Mouse (Mus musculus) spleen, postnatal 36 days (tissue): Measurements from ENCODE around the gene Spata18.

ENCODE experiments used
- DNase-seq, 2 experiments: peaks; one replicate each; pipeline ENCODE4 v3.0.0; 2022; ENCODE audit warnings: low spot score in 2 of 2, mixed read lengths in 1 of 2

Gene Spata18

GRCm38 (mm10) chr5:73651061-73651854, at the start of gene Spata18:
Spata18 (plus strand) TSS chr5:73651379.
- no peak for DNase-seq

- no peak for DNase-seq
Observed at GRCm38 (mm10) chr5:73602865-73603264, 48.3 kb upstream of the Spata18 start.

GRCm38 (mm10) chr5:73604542-73604941, 46.6 kb upstream of the Spata18 start:
- DNase-seq = no peak

- no peak for DNase-seq
Observed at GRCm38 (mm10) chr5:73604964-73605363, 46.2 kb upstream of the Spata18 start.

GRCm38 (mm10) chr5:73611071-73611470, 40.1 kb upstream of the Spata18 start:
- no peak for DNase-seq

- DNase-seq = no peak
Observed at GRCm38 (mm10) chr5:73613296-73613695, 37.9 kb upstream of the Spata18 start.

- DNase-seq = no peak
Observed at GRCm38 (mm10) chr5:73615211-73615610, 36.0 kb upstream of the Spata18 start.

GRCm38 (mm10) chr5:73618969-73619368, 32.2 kb upstream of the Spata18 start:
- no peak for DNase-seq

GRCm38 (mm10) chr5:73625505-73625904, 25.7 kb upstream of the Spata18 start:
- no peak for DNase-seq

GRCm38 (mm10) chr5:73626842-73627241, 24.3 kb upstream of the Spata18 start:
- no peak for DNase-seq

GRCm38 (mm10) chr5:73627559-73627958, 23.6 kb upstream of the Spata18 start:
- no peak for DNase-seq

GRCm38 (mm10) chr5:73627991-73628390, 23.2 kb upstream of the Spata18 start:
- DNase-seq = no peak

- no peak for DNase-seq
Observed at GRCm38 (mm10) chr5:73630141-73630540, 21.0 kb upstream of the Spata18 start.

- DNase-seq = no peak
Observed at GRCm38 (mm10) chr5:73631001-73631558, 20.1 kb upstream of the Spata18 start.

- DNase-seq = no peak
Observed at GRCm38 (mm10) chr5:73632291-73632690, 18.9 kb upstream of the Spata18 start, which contains the start of gene Lrrc66. Lrrc66 (minus strand) TSS chr5:73632526.

- DNase-seq = peak; percentile 22 to 25
Observed at GRCm38 (mm10) chr5:73633141-73633540, 18.0 kb upstream of the Spata18 start.

- no peak for DNase-seq
Observed at GRCm38 (mm10) chr5:73637337-73638107, 13.7 kb upstream of the Spata18 start.

GRCm38 (mm10) chr5:73641058-73641457, 10.1 kb upstream of the Spata18 start:
- DNase-seq = no peak

- no peak for DNase-seq
Observed at GRCm38 (mm10) chr5:73642091-73642490, 9.1 kb upstream of the Spata18 start.

GRCm38 (mm10) chr5:73647261-73647900, 3.8 kb upstream of the Spata18 start, which contains the start of gene Sgcb:
Sgcb (minus strand) TSS chr5:73647790.
- peak; percentile 79 to 80 for DNase-seq

GRCm38 (mm10) chr5:73650365-73650964, 714 bp upstream of the Spata18 start:
- DNase-seq = no peak

- DNase-seq = no peak
Observed at GRCm38 (mm10) chr5:73651855-73652201, 649 bp downstream of the Spata18 start.
